Mouse (Mus musculus) forebrain, postnatal 0 days (tissue): ENCODE results near the gene P3h3. TPM values are rescaled to one million over a fixed set of nuclear protein-coding genes. Genes with fewer than 3 reads are reported as not detected.
"Not testable (repeated sequence)": the region's sequence is repeated elsewhere in the genome, so short reads cannot be mapped to it uniquely, and the experiment has no call there.

Source experiments
- ATAC-seq: fragments of 200-750 bp; cut with Nextera tagmentation; 2 replicates; pipeline ENCODE4 v1.8.0; 2017; ENCODE audit warnings: mild to moderate bottlenecking, moderate library complexity
- DNase-seq: peaks from one replicate; pipeline ENCODE4 v3.0.0-alpha.2; 2015
- H3K27ac ChIP-seq: fragments of 300-500 bp; sonication (generic); 2 replicates; pipeline ENCODE4 v1.5.1; 2014; ENCODE audit warnings: low read depth, mild to moderate bottlenecking, antibody characterized with exemption, low read length, moderate library complexity, mixed read lengths
- H3K27me3 ChIP-seq: fragments of 300-500 bp; sonication (generic); 2 replicates; pipeline ENCODE4 v1.6.1; 2014; ENCODE audit warnings: mild to moderate bottlenecking, low read length, mixed read lengths; ENCODE audit not compliant: insufficient read depth
- H3K36me3 ChIP-seq: fragments of 300-500 bp; sonication (generic); 2 replicates; pipeline ENCODE4 v1.6.1; 2014; ENCODE audit warnings: mild to moderate bottlenecking, moderate library complexity; ENCODE audit not compliant: insufficient read depth
- H3K4me1 ChIP-seq: fragments of 300-500 bp; sonication (generic); 2 replicates; pipeline ENCODE4 v1.6.1; 2014; ENCODE audit warnings: antibody characterized with exemption; ENCODE audit not compliant: insufficient read depth
- H3K4me2 ChIP-seq: fragments of 300-500 bp; sonication (generic); 2 replicates; pipeline ENCODE4 v1.6.1; 2014; ENCODE audit warnings: low read depth, mild to moderate bottlenecking, moderate library complexity
- H3K4me3 ChIP-seq: fragments of 300-500 bp; sonication (generic); 2 replicates; pipeline ENCODE4 v1.5.1; 2014; ENCODE audit warnings: low read depth, low read length, mixed read lengths
- H3K9ac ChIP-seq: fragments of 300-500 bp; sonication (generic); 2 replicates; pipeline ENCODE4 v1.6.1; 2014; ENCODE audit warnings: mild to moderate bottlenecking
- H3K9me3 ChIP-seq: fragments of 300-500 bp; sonication (generic); 2 replicates; pipeline ENCODE4 v1.6.1; 2016; ENCODE audit warnings: low read length
- CTCF ChIP-seq: sonication (generic); IDR thresholded peaks from 2 replicates; pipeline ENCODE4 v1.5.1; 2016; ENCODE audit warnings: antibody characterized with exemption, control low read depth, low read depth
- WGBS: fragments of 180-500 bp; shearing (Covaris S2); extraction: QIAGEN DNeasy Blood & Tissue Kit; methylation state at CpG from one replicate; pipeline ENCODE4 v1.1.7; 2014; 5-methylcytosine and 5-hydroxymethylcytosine counted together
- polyA plus RNA-seq: library from polyadenylated mRNA; unstranded; fragments of >200 nt; fragmentation: Nextera tagmentation; extraction: Ambion mirVana; gene quantifications from 2 replicates; pipeline ENCODE4 v1.2.1, GENCODE M21; 2015
- total RNA-seq: library from RNA; depleted of rRNA; stranded (reverse); fragments of >200 nt; gene quantifications from 2 replicates; pipeline ENCODE4 v1.2.3, GENCODE M21; 2014; rRNA removed

Gene P3h3
- total and polyA plus RNA-seq, 2 experiments from 2014 or later, result 9.1 to 85.7 TPM

GRCm38 (mm10) chr6:124803061-124803460 lies 54.5 kb downstream of the P3h3 start:
- Histone ChIP-seq H3K4me3 (no peak overlapping the region), H3K27me3 (no peaks in the 10 kb centered on the region), H3K4me1 (no peaks in the 10 kb centered on the region), H3K9me3 (no peaks in the 10 kb centered on the region), H3K36me3 (no peaks in the 10 kb centered on the region), H3K4me2 (no peak overlapping the region), H3K27ac (no peak overlapping the region), H3K9ac (no peak overlapping the region)
- TF ChIP-seq CTCF, result no peak
- WGBS, result 77% methylated on average over 3 of the region's 3 CpGs
- ATAC-seq (no peak), DNase-seq (no peak)

- H3K4me3 ChIP-seq, ATAC-seq, H3K9me3 ChIP-seq, H3K4me2 ChIP-seq, H3K4me1 ChIP-seq, DNase-seq, H3K27me3 ChIP-seq, H3K36me3 ChIP-seq, H3K27ac ChIP-seq, H3K9ac ChIP-seq: not testable (repeated sequence)
- 25% methylated on average over 4 of the region's 9 CpGs for WGBS
Observed at GRCm38 (mm10) chr6:124802400-124802799, 55.2 kb downstream of the P3h3 start.

DNA sequence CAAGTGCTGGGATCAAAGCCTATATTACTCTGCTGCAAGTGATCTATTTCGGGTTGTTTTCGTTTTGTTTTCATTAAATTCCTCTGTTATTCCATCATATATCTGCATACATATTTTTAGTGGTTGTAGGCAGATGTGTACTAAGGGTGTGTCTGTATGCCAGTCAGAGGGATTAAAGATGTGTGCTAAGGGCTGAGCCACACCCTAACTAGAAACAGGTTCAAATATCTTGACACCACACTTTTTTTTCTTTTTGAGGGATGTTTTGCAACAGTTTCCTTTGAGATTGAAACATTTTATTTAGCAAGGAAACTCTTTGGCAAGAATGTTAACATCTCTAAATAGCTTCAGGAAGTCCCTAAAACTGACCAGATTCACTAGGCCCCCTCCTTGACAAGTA lies 61.4 kb downstream of the P3h3 start:
- Histone ChIP-seq H3K4me1 (no peaks in the 10 kb centered on the region), H3K27me3 (no peaks in the 10 kb centered on the region), H3K9ac (no peak overlapping the region), H3K4me2 (no peak overlapping the region), H3K9me3 (no peaks in the 10 kb centered on the region), H3K4me3 (no peak overlapping the region), H3K36me3 (no peaks in the 10 kb centered on the region), H3K27ac (no peak overlapping the region)
- DNase-seq (no peak), ATAC-seq (no peak)
- WGBS, result 86% methylated on average over 2 of the region's 2 CpGs
- TF ChIP-seq CTCF, result no peak

DNA sequence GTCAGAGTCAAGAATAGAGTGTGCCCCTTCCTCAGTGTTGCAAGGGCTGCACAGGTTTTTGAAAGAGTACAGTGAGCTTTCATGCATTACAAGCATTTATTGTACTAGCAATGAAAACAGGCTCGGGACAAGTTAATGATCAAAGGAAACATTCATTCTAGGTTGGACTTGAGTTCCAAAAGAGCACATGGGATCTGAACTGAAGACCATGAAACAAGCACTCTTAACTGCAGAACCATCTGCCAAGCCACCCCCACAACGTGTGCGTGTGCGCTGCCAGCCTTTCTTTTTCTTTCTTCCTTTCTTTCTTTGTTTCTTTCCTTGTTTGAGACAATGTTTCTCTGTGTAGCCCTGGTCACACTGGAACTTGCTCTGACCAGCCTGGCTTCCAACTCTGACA lies 61.8 kb downstream of the P3h3 start:
- WGBS, result 42% methylated on average over 4 of the region's 4 CpGs
- H3K9ac ChIP-seq, result no peak overlapping the region
- H3K27me3 ChIP-seq, result no peaks in the 10 kb centered on the region
- no peaks in the 10 kb centered on the region for H3K36me3 ChIP-seq
- TF ChIP-seq CTCF, result no peak
- no peak overlapping the region for H3K4me2 ChIP-seq
- DNase-seq (no peak), ATAC-seq (no peak)
- H3K9me3 ChIP-seq, result no peaks in the 10 kb centered on the region
- no peak overlapping the region for H3K27ac ChIP-seq
- H3K4me3 ChIP-seq, result no peak overlapping the region
- no peaks in the 10 kb centered on the region for H3K4me1 ChIP-seq

- no peak overlapping the region for H3K4me3 ChIP-seq
- no peak for TF ChIP-seq CTCF
- H3K27ac ChIP-seq, result no peak overlapping the region
- no peak overlapping the region for H3K9ac ChIP-seq
- no peaks in the 10 kb centered on the region for H3K27me3 ChIP-seq
- no peak for ATAC-seq
- H3K36me3 ChIP-seq, result no peaks in the 10 kb centered on the region
- H3K4me1 ChIP-seq, result no peaks in the 10 kb centered on the region
- no peaks in the 10 kb centered on the region for H3K9me3 ChIP-seq
- 89% methylated on average over 3 of the region's 3 CpGs for WGBS
- DNase-seq, result no peak
- H3K4me2 ChIP-seq, result no peak overlapping the region
Observed at GRCm38 (mm10) chr6:124791911-124792310, 65.6 kb downstream of the P3h3 start.

Other genes with a start within 250 kb of the P3h3 start
- gene C1s2, start 221.7 kb downstream of the P3h3 start, total RNA-seq, result 0.15 and 0.19 TPM in 2 replicates
- 0.17 and 0.18 TPM in 2 replicates for gene C1s2, start 221.7 kb downstream of the P3h3 start, polyA plus RNA-seq
- 27.6 and 35.6 TPM in 2 replicates for gene Lpcat3, start 194.7 kb downstream of the P3h3 start, total RNA-seq
- gene Lpcat3, start 194.7 kb downstream of the P3h3 start, polyA plus RNA-seq, result 34.3 and 41.3 TPM in 2 replicates
- 105 TPM in 2 replicates for gene Emg1, start 145.6 kb downstream of the P3h3 start, total RNA-seq
- 96.2 and 116 TPM in 2 replicates for gene Emg1, start 145.6 kb downstream of the P3h3 start, polyA plus RNA-seq
- 200 and 215 TPM in 2 replicates for gene Phb2, start 145.4 kb downstream of the P3h3 start, total RNA-seq
- 271 TPM in 2 replicates for gene Phb2, start 145.4 kb downstream of the P3h3 start, polyA plus RNA-seq
- 2.2 and 2.9 TPM in 2 replicates for gene Ptpn6, start 119.0 kb downstream of the P3h3 start, total RNA-seq
- gene Ptpn6, start 119.0 kb downstream of the P3h3 start, polyA plus RNA-seq, result 3.6 and 3.8 TPM in 2 replicates
- gene Grcc10, start 116.4 kb downstream of the P3h3 start, total RNA-seq, result 257 and 314 TPM in 2 replicates
- gene Grcc10, start 116.4 kb downstream of the P3h3 start, polyA plus RNA-seq, result 699 and 862 TPM in 2 replicates
- not detected in 2 replicates for gene Gm45234, start 101.7 kb downstream of the P3h3 start, total RNA-seq
- 0.11 TPM in 1 of 2 replicates, not detected in the other for gene Gm45234, start 101.7 kb downstream of the P3h3 start, polyA plus RNA-seq
- gene Atn1, start 101.2 kb downstream of the P3h3 start, total RNA-seq, result 15.0 and 16.7 TPM in 2 replicates
- gene Atn1, start 101.2 kb downstream of the P3h3 start, polyA plus RNA-seq, result 19.3 and 24.2 TPM in 2 replicates
- 130 and 148 TPM in 2 replicates for gene Eno2, start 88.1 kb downstream of the P3h3 start, total RNA-seq
- 88.5 and 113 TPM in 2 replicates for gene Eno2, start 88.1 kb downstream of the P3h3 start, polyA plus RNA-seq
- 13.7 and 13.8 TPM in 2 replicates for gene Lrrc23, start 78.0 kb downstream of the P3h3 start, total RNA-seq
- gene Lrrc23, start 78.0 kb downstream of the P3h3 start, polyA plus RNA-seq, result 9.6 and 14.7 TPM in 2 replicates
- 4.3 and 6.0 TPM in 2 replicates for gene Spsb2, start 49.1 kb downstream of the P3h3 start, total RNA-seq
- 6.8 and 7.0 TPM in 2 replicates for gene Spsb2, start 49.1 kb downstream of the P3h3 start, polyA plus RNA-seq
- gene Tpi1, start 43.5 kb downstream of the P3h3 start, total RNA-seq, result 332 and 338 TPM in 2 replicates
- gene Tpi1, start 43.5 kb downstream of the P3h3 start, polyA plus RNA-seq, result 354 and 367 TPM in 2 replicates
- gene Usp5, start 28.3 kb downstream of the P3h3 start, total RNA-seq, result 215 and 224 TPM in 2 replicates
- gene Usp5, start 28.3 kb downstream of the P3h3 start, polyA plus RNA-seq, result 173 and 191 TPM in 2 replicates
- 13.5 and 20.7 TPM in 2 replicates for gene Cdca3, start 28.2 kb downstream of the P3h3 start, total RNA-seq
- 28.5 and 30.5 TPM in 2 replicates for gene Cdca3, start 28.2 kb downstream of the P3h3 start, polyA plus RNA-seq
- gene Gnb3, start 17.5 kb downstream of the P3h3 start, total RNA-seq, result 0.90 and 1.8 TPM in 2 replicates
- gene Gnb3, start 17.5 kb downstream of the P3h3 start, polyA plus RNA-seq, result 0.61 and 1.2 TPM in 2 replicates
- gene Gpr162, start 6.2 kb upstream of the P3h3 start, total RNA-seq, result 154 and 160 TPM in 2 replicates
- 30.3 and 38.1 TPM in 2 replicates for gene Gpr162, start 6.2 kb upstream of the P3h3 start, polyA plus RNA-seq
- 0.57 and 0.69 TPM in 2 replicates for gene Cd4, start 30.5 kb upstream of the P3h3 start, total RNA-seq
- gene Cd4, start 30.5 kb upstream of the P3h3 start, polyA plus RNA-seq, result 0.25 and 0.72 TPM in 2 replicates
- gene Lag3, start 54.0 kb upstream of the P3h3 start, total RNA-seq, result 1.9 and 2.4 TPM in 2 replicates
- gene Lag3, start 54.0 kb upstream of the P3h3 start, polyA plus RNA-seq, result 2.6 and 3.9 TPM in 2 replicates
- gene Ptms, start 62.4 kb upstream of the P3h3 start, total RNA-seq, result 722 and 784 TPM in 2 replicates
- 1,090 and 1,099 TPM in 2 replicates for gene Ptms, start 62.4 kb upstream of the P3h3 start, polyA plus RNA-seq
- 432 and 471 TPM in 2 replicates for gene Mlf2, start 73.6 kb upstream of the P3h3 start, total RNA-seq
- gene Mlf2, start 73.6 kb upstream of the P3h3 start, polyA plus RNA-seq, result 665 and 718 TPM in 2 replicates
- 82.4 and 117 TPM in 2 replicates for gene Cops7a, start 107.8 kb upstream of the P3h3 start, total RNA-seq
- 87.8 and 93.0 TPM in 2 replicates for gene Cops7a, start 107.8 kb upstream of the P3h3 start, polyA plus RNA-seq
- gene Pianp, start 138.9 kb upstream of the P3h3 start, total RNA-seq, result 12.2 and 18.3 TPM in 2 replicates
- gene Pianp, start 138.9 kb upstream of the P3h3 start, polyA plus RNA-seq, result 53.8 and 68.9 TPM in 2 replicates
- gene Zfp384, start 151.4 kb upstream of the P3h3 start, total RNA-seq, result 24.7 and 34.5 TPM in 2 replicates
- 7.2 and 8.4 TPM in 2 replicates for gene Zfp384, start 151.4 kb upstream of the P3h3 start, polyA plus RNA-seq
- gene Ing4, start 182.0 kb upstream of the P3h3 start, total RNA-seq, result 83.4 and 103 TPM in 2 replicates
- gene Ing4, start 182.0 kb upstream of the P3h3 start, polyA plus RNA-seq, result 102 and 111 TPM in 2 replicates
- gene Acrbp, start 191.9 kb upstream of the P3h3 start, total RNA-seq, result 11.3 and 12.2 TPM in 2 replicates
- 11.4 and 13.8 TPM in 2 replicates for gene Acrbp, start 191.9 kb upstream of the P3h3 start, polyA plus RNA-seq
- gene Lpar5, start 210.2 kb upstream of the P3h3 start, total RNA-seq, result 0.38 and 0.71 TPM in 2 replicates
- gene Lpar5, start 210.2 kb upstream of the P3h3 start, polyA plus RNA-seq, result 0.59 and 0.61 TPM in 2 replicates
- gene Chd4, start 238.2 kb upstream of the P3h3 start, total RNA-seq, result 121 and 141 TPM in 2 replicates
- 53.3 and 72.6 TPM in 2 replicates for gene Chd4, start 238.2 kb upstream of the P3h3 start, polyA plus RNA-seq